Mouse (Mus musculus) liver, postnatal 0 days (tissue): Measurements from ENCODE around the gene Glra4.

ENCODE experiments used
- CTCF ChIP-seq: sonication (generic); IDR thresholded peaks from 2 replicates; pipeline ENCODE4 v1.5.1; 2016; ENCODE audit warnings: antibody characterized with exemption, low read depth
- EP300 ChIP-seq: IDR thresholded peaks from 2 replicates; pipeline ENCODE4 v1.6.1; 2016; ENCODE audit warnings: antibody characterized with exemption, low read depth, mild to moderate bottlenecking

DNA sequence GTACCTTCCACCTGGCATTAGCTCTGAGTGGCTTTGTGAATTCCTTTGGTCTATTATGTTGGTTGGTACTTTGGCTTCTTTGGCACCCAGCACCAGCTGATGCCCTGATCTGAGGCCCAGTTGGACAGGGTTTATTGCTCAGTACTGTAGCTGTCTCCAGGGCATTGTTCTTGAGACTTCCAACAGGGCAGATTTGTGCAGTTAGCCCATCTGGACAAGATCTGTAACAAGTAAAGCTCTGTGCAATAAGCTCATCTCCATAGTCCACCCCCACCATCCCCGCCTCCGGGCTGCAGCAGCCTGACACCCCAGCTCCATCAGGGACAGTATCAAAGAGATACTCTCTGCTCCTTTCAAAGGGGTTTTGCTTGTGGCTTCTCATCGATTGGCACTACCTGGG is 24.5 kb downstream of the Glra4 start:
- no peak for TF ChIP-seq CTCF
- TF ChIP-seq EP300: no peak
